Mouse (Mus musculus) erythroblast, embryonic 14.5 days (primary cell): ENCODE results near the gene Defb22.

Experiments
- GATA1 ChIP-seq: IDR thresholded peaks from 2 replicates; pipeline ENCODE4 v1.6.1; 2012; ENCODE audit warnings: low read length, inconsistent platforms, mixed read lengths
- TAL1 ChIP-seq: IDR thresholded peaks from 3 replicates; pipeline ENCODE4 v1.6.1; 2012; ENCODE audit warnings: low read length, inconsistent platforms, mixed read lengths

DNA sequence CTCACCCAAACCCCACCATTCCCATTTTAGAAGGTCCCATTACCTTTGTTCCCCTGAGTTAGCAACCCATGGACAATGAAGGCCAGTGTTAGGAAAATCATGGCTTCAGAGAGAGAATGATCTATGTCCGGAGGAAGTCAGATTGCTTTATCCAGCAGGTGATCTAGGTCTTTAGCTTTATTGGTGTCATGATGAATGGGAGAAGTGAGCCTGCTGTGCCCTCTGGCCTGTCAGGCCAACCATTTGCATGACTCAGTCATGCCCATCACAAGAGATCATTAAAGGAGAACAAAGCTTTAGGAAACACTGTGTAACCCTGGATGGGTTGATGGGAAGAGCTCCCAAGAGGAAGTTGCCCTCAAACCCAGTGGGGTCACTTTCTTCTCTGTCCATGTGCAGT is 21.7 kb upstream of the Defb22 start, which contains the start of gene Defb26:
- TF ChIP-seq GATA1: no peak
- no peak for TF ChIP-seq TAL1
